Mouse (Mus musculus): Measurements from ENCODE around the gene Igsf8. TPM values are rescaled to one million over a fixed set of nuclear protein-coding genes. Genes with fewer than 3 reads are reported as not detected.

Gene Igsf8
- total RNA-seq, 2 experiments from 2014 or later = 16.4 to 23.6 TPM

DNA sequence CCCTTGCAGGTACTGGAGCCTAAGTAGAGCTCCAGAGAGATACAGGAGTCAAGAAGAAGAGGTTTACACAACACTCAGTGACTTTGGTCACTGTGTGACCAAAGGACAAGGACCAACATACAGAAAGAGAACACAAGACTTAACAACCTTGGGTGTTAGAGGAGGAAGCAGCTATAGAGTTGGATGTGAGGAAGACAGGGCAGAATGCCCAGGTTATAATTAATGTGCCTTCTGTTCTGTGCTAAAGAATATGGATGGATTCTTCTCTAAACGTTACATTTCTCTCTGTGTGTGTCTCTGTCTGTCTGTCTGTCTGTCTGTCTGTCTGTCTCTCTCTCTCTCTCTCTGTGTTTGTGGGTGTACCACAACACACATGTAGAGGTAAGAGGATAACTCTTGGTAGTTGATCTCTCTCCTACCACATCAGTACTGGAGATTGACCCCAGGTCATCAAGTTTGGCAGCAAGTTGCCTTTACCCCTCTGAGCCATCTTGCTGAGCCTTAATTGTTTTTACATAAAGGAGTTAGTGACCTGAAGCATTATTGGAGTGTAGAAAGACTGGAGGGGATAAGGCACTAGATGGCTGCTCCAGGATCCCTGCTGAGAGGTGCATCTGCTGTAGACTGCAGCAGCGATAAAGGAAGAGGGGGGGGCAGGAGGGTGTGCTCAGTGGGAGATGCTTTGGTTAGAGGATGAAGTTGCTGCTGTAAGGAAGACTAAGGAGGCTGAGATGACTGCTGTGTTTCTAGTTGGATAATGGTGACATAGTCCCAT, 76.2 kb downstream of the Igsf8 start:
- no peak for ATAC-seq (replicated peaks; ENCODE audit: low FRiP score, low TSS enrichment, poor library complexity, severe bottlenecking)

GRCm38 (mm10) chr1:172340729-172341321, 79.4 kb downstream of the Igsf8 start, which contains the start of gene Kcnj10:
Gene Kcnj10 (plus strand): TSS chr1:172341210.
- ATAC-seq (replicated peaks; ENCODE audit: low FRiP score, low TSS enrichment, poor library complexity, severe bottlenecking) = peak; percentile 93

DNA sequence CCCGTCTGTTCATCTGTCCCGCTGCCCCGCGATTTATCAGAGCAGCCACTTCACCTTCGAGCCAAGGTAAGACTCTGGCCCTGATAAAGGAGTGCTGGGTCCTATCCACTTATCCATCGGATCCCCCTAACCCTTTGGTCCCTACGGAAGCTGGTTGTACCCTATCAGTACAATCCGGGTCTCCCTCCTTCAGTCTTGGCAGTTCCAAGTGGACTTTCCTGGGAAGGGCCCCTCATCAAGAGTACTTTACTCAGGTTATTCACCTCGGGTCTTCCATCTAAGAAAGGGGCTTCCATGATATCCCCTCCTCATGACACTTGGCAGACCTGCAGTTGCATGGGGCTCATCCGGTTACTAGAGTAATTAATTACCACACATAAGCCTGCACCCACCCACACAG, 79.9 kb downstream of the Igsf8 start:
- ATAC-seq (replicated peaks; ENCODE audit: low FRiP score, low TSS enrichment, poor library complexity, severe bottlenecking) = no peak

DNA sequence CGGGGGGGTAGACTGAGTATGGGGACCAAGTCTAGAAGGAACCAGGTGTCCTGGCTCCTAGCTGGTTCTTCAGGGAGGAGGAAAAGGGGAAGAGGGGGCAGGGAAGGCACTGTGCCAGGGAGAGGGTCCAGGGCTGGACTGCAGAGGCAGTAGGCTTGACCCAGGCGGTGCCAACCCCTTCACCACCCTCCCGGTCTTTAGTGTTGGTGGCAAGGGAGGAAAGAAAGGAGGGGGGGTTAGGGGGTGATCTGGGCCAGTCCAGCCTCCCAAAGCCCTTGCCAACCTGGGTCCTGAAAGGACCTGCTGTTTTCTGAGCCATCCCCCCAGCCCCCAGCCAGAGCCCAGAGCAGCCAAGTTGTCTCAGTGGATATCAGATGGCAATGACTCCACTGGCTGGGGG, 81.3 kb downstream of the Igsf8 start:
- ATAC-seq (replicated peaks; ENCODE audit: low FRiP score, low TSS enrichment, poor library complexity, severe bottlenecking) = no peak

- no peak for ATAC-seq (replicated peaks; ENCODE audit: low FRiP score, low TSS enrichment, poor library complexity, severe bottlenecking)
Measured at GRCm38 (mm10) chr1:172343914-172344313, 82.5 kb downstream of the Igsf8 start.

- no peak for ATAC-seq (replicated peaks; ENCODE audit: low FRiP score, low TSS enrichment, poor library complexity, severe bottlenecking)
Measured at GRCm38 (mm10) chr1:172344820-172345219, 83.4 kb downstream of the Igsf8 start.

GRCm38 (mm10) chr1:172346707-172347106, 85.3 kb downstream of the Igsf8 start:
- ATAC-seq (replicated peaks; ENCODE audit: low FRiP score, low TSS enrichment, poor library complexity, severe bottlenecking) = no peak

DNA sequence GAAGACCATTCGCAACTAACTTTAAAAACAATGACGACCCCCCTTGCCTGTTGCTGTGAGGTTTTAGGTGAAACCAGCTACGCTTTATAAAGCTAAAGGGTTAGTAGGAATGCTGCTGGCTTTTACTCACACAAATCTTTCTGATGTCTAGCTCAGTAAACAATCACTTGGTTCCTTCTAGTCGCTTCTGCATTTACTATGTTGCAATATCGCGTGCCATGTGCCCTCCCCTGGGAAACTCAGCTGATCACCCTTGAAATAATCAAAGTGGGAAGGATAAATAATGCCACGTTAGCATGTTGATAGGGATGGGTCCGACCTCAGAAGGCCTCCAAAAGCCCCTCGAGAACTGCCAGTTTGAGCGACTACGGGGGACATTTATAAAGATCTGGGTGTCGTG, 85.9 kb downstream of the Igsf8 start:
- ATAC-seq (replicated peaks; ENCODE audit: low FRiP score, low TSS enrichment, poor library complexity, severe bottlenecking) = no peak

GRCm38 (mm10) chr1:172349504-172349903, 88.1 kb downstream of the Igsf8 start:
- no peak for ATAC-seq (replicated peaks; ENCODE audit: low FRiP score, low TSS enrichment, poor library complexity, severe bottlenecking)

GRCm38 (mm10) chr1:172349916-172350812, 88.7 kb downstream of the Igsf8 start:
- no peak for ATAC-seq (replicated peaks; ENCODE audit: low FRiP score, low TSS enrichment, poor library complexity, severe bottlenecking)

DNA sequence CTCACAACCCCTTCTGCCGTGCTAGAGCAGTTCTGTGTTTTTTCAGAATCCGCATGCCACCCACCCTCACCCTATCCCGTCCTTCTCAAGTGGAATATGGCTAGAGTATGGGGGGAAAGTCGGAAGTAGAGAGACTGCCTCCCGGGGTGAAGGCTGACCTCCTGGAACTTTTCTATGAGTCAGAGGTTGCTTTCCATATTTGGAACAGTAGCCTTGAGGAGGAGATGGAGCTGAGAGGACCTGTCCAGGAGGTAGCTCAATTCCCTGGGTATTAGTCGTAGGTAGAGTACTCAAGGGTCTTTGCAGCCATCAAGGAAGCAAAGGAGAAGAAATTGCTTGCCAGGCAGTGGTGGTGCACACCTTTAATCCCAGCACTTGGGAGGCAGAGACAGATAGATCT, 90.6 kb downstream of the Igsf8 start:
- no peak for ATAC-seq (replicated peaks; ENCODE audit: low FRiP score, low TSS enrichment, poor library complexity, severe bottlenecking)

GRCm38 (mm10) chr1:172352453-172352852, 91.0 kb downstream of the Igsf8 start:
- no peak for ATAC-seq (replicated peaks; ENCODE audit: low FRiP score, low TSS enrichment, poor library complexity, severe bottlenecking)

DNA sequence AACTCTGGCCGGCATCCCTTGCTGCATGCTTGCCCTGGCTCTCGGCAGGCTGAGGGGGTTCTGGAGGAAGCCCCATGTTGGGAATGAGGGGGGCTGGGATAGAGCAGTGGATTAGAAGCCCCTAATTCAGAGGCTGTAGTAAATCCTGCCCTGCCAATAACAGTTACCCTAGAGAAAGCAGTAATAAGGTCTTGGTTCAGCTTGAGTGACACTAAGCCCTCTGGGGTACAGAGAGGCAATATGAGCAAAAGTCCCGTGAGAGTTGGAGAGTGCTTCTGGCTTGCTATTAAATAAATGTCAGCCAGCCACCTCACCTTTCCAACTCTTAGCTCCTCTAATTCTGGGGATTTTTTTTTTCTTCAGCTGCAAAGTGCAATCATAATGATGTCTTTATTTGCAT, 93.9 kb downstream of the Igsf8 start:
- no peak for ATAC-seq (replicated peaks; ENCODE audit: low FRiP score, low TSS enrichment, poor library complexity, severe bottlenecking)

- peak; percentile 91 for ATAC-seq (replicated peaks; ENCODE audit: low FRiP score, low TSS enrichment, poor library complexity, severe bottlenecking)
Measured at GRCm38 (mm10) chr1:172357550-172357949, 96.1 kb downstream of the Igsf8 start.

GRCm38 (mm10) chr1:172358341-172358740, 96.9 kb downstream of the Igsf8 start:
- no peak for ATAC-seq (replicated peaks; ENCODE audit: low FRiP score, low TSS enrichment, poor library complexity, severe bottlenecking)

DNA sequence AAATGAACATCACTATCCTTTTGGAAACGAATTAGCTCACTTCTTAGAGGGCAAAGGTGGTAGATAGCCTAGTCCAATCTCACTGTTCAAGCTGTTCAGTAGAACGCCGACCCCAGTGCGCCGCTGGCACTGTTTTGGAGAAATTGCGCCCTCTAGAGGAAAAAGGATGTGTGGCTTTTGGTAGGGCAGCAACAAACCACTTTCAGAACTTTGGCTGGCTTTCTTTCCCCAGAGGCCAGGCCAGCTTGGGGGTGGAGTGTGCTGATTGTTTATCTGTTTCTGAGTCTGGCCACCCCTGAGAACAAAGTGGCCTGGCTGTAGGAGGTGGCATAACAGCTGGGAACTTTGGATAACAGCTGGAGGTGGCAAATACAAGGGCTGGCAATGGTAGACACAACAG, 103.2 kb downstream of the Igsf8 start:
- ATAC-seq (replicated peaks; ENCODE audit: low FRiP score, low TSS enrichment, poor library complexity, severe bottlenecking) = peak; percentile 94

GRCm38 (mm10) chr1:172368768-172369418, 107.5 kb downstream of the Igsf8 start:
- peak; percentile 59 for ATAC-seq (replicated peaks; ENCODE audit: low FRiP score, low TSS enrichment, poor library complexity, severe bottlenecking)
